Mouse (Mus musculus): ENCODE measurements around the gene Atraid.

DNA sequence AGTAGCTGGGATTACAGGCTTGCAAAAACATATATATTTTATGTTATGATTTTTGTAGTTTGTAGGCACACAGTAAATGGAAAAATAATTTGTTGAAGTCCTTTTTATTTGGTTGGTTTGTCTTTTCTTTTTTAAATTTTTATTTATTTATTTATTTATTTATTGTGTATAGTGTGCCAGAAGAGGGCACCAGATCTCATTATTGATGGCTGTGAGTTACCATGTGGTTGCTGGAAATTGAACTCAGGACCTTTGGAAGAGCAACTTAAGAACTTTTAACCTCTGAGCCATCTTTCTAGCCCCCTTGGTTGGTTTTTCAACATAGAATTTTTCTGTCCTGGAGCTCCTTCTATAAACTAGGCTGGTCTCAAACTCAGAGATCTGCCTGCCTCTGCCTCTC, 2.3 kb downstream of the Atraid start:
- TF ChIP-seq SMC3 (IDR thresholded peaks at IDR 0.05; ENCODE audit: low read depth, low read length) (no peak), ETS1 (IDR thresholded peaks at IDR 0.05; ENCODE audit: low read depth, low read length) (no peak), RCOR1 (IDR thresholded peaks at IDR 0.05; ENCODE audit: low read depth, low read length) (no peak), MAX (IDR thresholded peaks at IDR 0.05; ENCODE audit: low read length) (0 out of 2 replicates have a peak, but pooled peaks have one; percentile 38), CTCF (IDR thresholded peaks at IDR 0.05 in 2 of 3, conservative IDR thresholded peaks at IDR 0.05 in 1 of 3; ENCODE audit: control insufficient read depth in 1 of 3, insufficient read depth in 1 of 3, low read depth in 2 of 3, low read length in 3 of 3, poor library complexity in 1 of 3, severe bottlenecking in 1 of 3) (peak in 1 of 3 experiments; percentile 33; a peak in 1 of 6 replicates), MAZ (IDR thresholded peaks at IDR 0.05; ENCODE audit: low read depth, low read length) (no peak), POLR2AphosphoS5 (IDR thresholded peaks at IDR 0.05; ENCODE audit: borderline replicate concordance, low read depth, low read length) (no peak), GATA1 (IDR thresholded peaks at IDR 0.05; ENCODE audit: low read depth, low read length) (no peak), POLR2A (IDR thresholded peaks at IDR 0.05; ENCODE audit: control insufficient read depth in 1 of 2, insufficient read depth in 1 of 2, low read depth in 1 of 2, low read length in 2 of 2, poor library complexity in 1 of 2) (no peak), SIN3A (IDR thresholded peaks at IDR 0.05; ENCODE audit: low read length) (peak; percentile 48), MEF2A (IDR thresholded peaks at IDR 0.05; ENCODE audit: extremely low read depth, insufficient replicate concordance, low read depth, low read length, poor library complexity, severe bottlenecking) (no peak)

All from MEL (cell line).